Mouse (Mus musculus) CH12.LX (cell line): Measurements from ENCODE around the gene Usp6nl. TPM values are rescaled to one million over a fixed set of nuclear protein-coding genes. Genes with fewer than 3 reads are reported as not detected.

Source experiments
- DNase-seq: peaks from one replicate; pipeline ENCODE4 v3.0.0-alpha.2; 2013; ENCODE audit errors: extremely low read depth
- H3K27ac ChIP-seq: 2 replicates; pipeline ENCODE4 v1.5.1; 2012; ENCODE audit warnings: low read depth, mild to moderate bottlenecking, control low read depth, moderate library complexity; ENCODE audit not compliant: insufficient read depth
- H3K27me3 ChIP-seq: replicated peaks from 2 replicates; pipeline ENCODE3; 2012; ENCODE audit warnings: inconsistent platforms
- H3K36me3 ChIP-seq, 2 experiments: replicated peaks in 1 of 2; 2 replicates each; pipeline versions ENCODE3 to v1.6.1; 2012; ENCODE audit warnings: inconsistent platforms in 1 of 2, low read length in 1 of 2, mild to moderate bottlenecking in 1 of 2, mixed read lengths in 1 of 2, moderate library complexity in 1 of 2; ENCODE audit not compliant: control insufficient read depth in 1 of 2, insufficient read depth in 1 of 2
- H3K4me1 ChIP-seq, 2 experiments: 2 replicates each; pipeline ENCODE4 v1.6.1; 2012; ENCODE audit warnings: inconsistent platforms in 1 of 2, moderate library complexity in 1 of 2; ENCODE audit not compliant: insufficient read depth in 2 of 2, control insufficient read depth in 1 of 2
- H3K4me2 ChIP-seq: 2 replicates; pipeline ENCODE4 v1.6.1; 2012; ENCODE audit warnings: low read depth, mild to moderate bottlenecking, control low read depth; ENCODE audit not compliant: poor library complexity, insufficient read depth, severe bottlenecking
- H3K4me3 ChIP-seq, 3 experiments: fragments of 150-350 bp in 1 of 3; sonication (generic) in 1 of 3; replicated peaks in 1 of 3; 2 replicates each; pipeline versions ENCODE3 to v1.5.1; 2011 to 2012; ENCODE audit warnings: low read depth in 2 of 3, low read length in 2 of 3, mild to moderate bottlenecking in 2 of 3, moderate library complexity in 2 of 3, control low read depth in 1 of 3, improper control_type of control experiment in 1 of 3, inconsistent platforms in 1 of 3, mixed read lengths in 1 of 3; ENCODE audit not compliant: poor library complexity in 1 of 3
- H3K79me2 ChIP-seq: replicated peaks from 2 replicates; pipeline ENCODE4 v1.6.1; 2012; ENCODE audit warnings: mild to moderate bottlenecking, moderate library complexity; ENCODE audit not compliant: control insufficient read depth, poor library complexity, insufficient read depth, severe bottlenecking; ENCODE audit errors: extremely low read depth
- H3K9ac ChIP-seq: 2 replicates; pipeline ENCODE4 v1.6.1; 2012; ENCODE audit warnings: low read depth, mild to moderate bottlenecking, control low read depth, moderate library complexity; ENCODE audit not compliant: insufficient read depth
- H3K9me3 ChIP-seq: replicated peaks from 2 replicates; pipeline ENCODE3; 2012; ENCODE audit warnings: low read length, inconsistent platforms, mixed read lengths
- CHD2 ChIP-seq: IDR thresholded peaks from 2 replicates; pipeline ENCODE4 v1.6.1; 2011; ENCODE audit warnings: low read length, improper control_type of control experiment
- CTCF ChIP-seq, 2 experiments: IDR thresholded peaks in 1 of 2; conservative IDR thresholded peaks in 1 of 2; 2 replicates each; pipeline ENCODE4 v1.5.1; 2011 to 2012; ENCODE audit warnings: low read depth in 2 of 2, low read length in 2 of 2, improper control_type of control experiment in 1 of 2, inconsistent platforms in 1 of 2, mild to moderate bottlenecking in 1 of 2, moderate library complexity in 1 of 2
- E2F4 ChIP-seq: IDR thresholded peaks from 2 replicates; pipeline ENCODE4 v1.6.1; 2011; ENCODE audit warnings: low read depth, low read length, improper control_type of control experiment; ENCODE audit not compliant: insufficient replicate concordance
- EP300 ChIP-seq: IDR thresholded peaks from 2 replicates; pipeline ENCODE4 v1.6.1; 2011; ENCODE audit warnings: low read length, improper control_type of control experiment
- GABPA ChIP-seq: IDR thresholded peaks from 2 replicates; pipeline ENCODE4 v1.6.1; 2012; ENCODE audit warnings: low read depth, low read length, improper control_type of control experiment, inconsistent platforms; ENCODE audit not compliant: insufficient replicate concordance
- IRF4 ChIP-seq: IDR thresholded peaks from 2 replicates; pipeline ENCODE4 v1.6.1; 2014; ENCODE audit warnings: low read depth, mild to moderate bottlenecking, inconsistent platforms, low read length, improper control_type of control experiment
- JUN ChIP-seq: IDR thresholded peaks from 2 replicates; pipeline ENCODE4 v1.6.1; 2011; ENCODE audit warnings: low read depth, mild to moderate bottlenecking, low read length, improper control_type of control experiment, moderate library complexity; ENCODE audit not compliant: insufficient read depth
- MEF2A ChIP-seq: IDR thresholded peaks from 2 replicates; pipeline ENCODE4 v1.6.1; 2014; ENCODE audit warnings: low read depth, mild to moderate bottlenecking, inconsistent platforms, low read length, improper control_type of control experiment, borderline replicate concordance
- POLR2AphosphoS2 ChIP-seq: IDR thresholded peaks from 2 replicates; pipeline ENCODE4 v1.6.1; 2011; ENCODE audit warnings: low read depth, low read length, improper control_type of control experiment
- RAD21 ChIP-seq: IDR thresholded peaks from 2 replicates; pipeline ENCODE4 v1.6.1; 2011; ENCODE audit warnings: low read depth, mild to moderate bottlenecking, low read length, improper control_type of control experiment, moderate library complexity
- USF2 ChIP-seq: conservative IDR thresholded peaks from 2 replicates; pipeline ENCODE4 v1.6.1; 2011; ENCODE audit warnings: low read depth, low read length, improper control_type of control experiment
- ZNF384 ChIP-seq: IDR thresholded peaks from 2 replicates; pipeline ENCODE4 v1.6.1; 2012; ENCODE audit warnings: low read depth, low read length, improper control_type of control experiment, inconsistent platforms
- dilution Hi-C: fragments of 300-500 bp; cut with MboI; formaldehyde crosslinking; loops from 2 replicates; pipeline ENCODE4 v1.14.3; 2020; ENCODE audit warnings: low sequenced_read_pairs; ENCODE audit not compliant: extremely low pct_unique_long_range_greater_than_20kb, extremely low pct_ligation_motif_present
- in situ Hi-C: fragments of 300-500 bp; cut with MboI; formaldehyde crosslinking; loops from 3 replicates; pipeline ENCODE4 v1.14.3; 2019; ENCODE audit warnings: low sequenced_read_pairs, low pct_ligation_motif_present, low pct_unique_long_range_greater_than_20kb, mixed read lengths
- polyA plus RNA-seq: library from polyadenylated mRNA; unstranded; fragments of >175 nt; gene quantifications from 2 replicates; pipeline ENCODE4 v1.2.1, GENCODE M21; 2012; ENCODE audit warnings: low read depth; ENCODE audit not compliant: insufficient read length
- total RNA-seq, 2 experiments: library from RNA; depleted of rRNA; stranded (reverse); fragments of 300-350 nt in 1 of 2; fragments of >200 nt in 1 of 2; gene quantifications; 2 replicates each; pipeline ENCODE4 v1.2.3; 2012 to 2014

Gene Usp6nl
- total and polyA plus RNA-seq, 3 experiments: 4.1 to 12.1 (median 4.6) TPM

GRCm38 (mm10) chr2:6278813-6279530 lies 43.5 kb upstream of the Usp6nl start:
- Histone ChIP-seq H3K4me1 (peaks cover 0 to 23% of the 10 kb centered on the region in 2 experiments; a peak in 3 of 4 replicates), H3K79me2 (no peaks in the 10 kb centered on the region), H3K27ac (no peak overlapping the region), H3K4me3 (no peak overlapping the region), H3K9ac (no peak overlapping the region), H3K36me3 (no peaks in the 10 kb centered on the region), H3K4me2 (no peak overlapping the region), H3K27me3 (no peaks in the 10 kb centered on the region), H3K9me3 (no peaks in the 10 kb centered on the region)
- dilution Hi-C loops (no loop called here), in situ Hi-C loops (no loop called here)
- peak; percentile 45 for DNase-seq
- TF ChIP-seq JUN: no peak
- TF ChIP-seq EP300: peak; percentile 28; the same call in 1 of the 2 replicates
- no peak for TF ChIP-seq USF2
- TF ChIP-seq ZNF384: no peak

- TF ChIP-seq POLR2AphosphoS2 (no peak), USF2 (no peak), MEF2A (no peak), IRF4 (no peak), GABPA (no peak), E2F4 (no peak), CHD2 (no peak), RAD21 (no peak), CTCF (conservative IDR thresholded peaks at IDR 0.05 in 1 of 2, IDR thresholded peaks at IDR 0.05 in 1 of 2; ENCODE audit: low read depth in 2 of 2, low read length in 2 of 2) (no peak)
- no peaks in the 10 kb centered on the region for H3K27me3 ChIP-seq
- H3K4me3 ChIP-seq: no peak overlapping the region
- no peak overlapping the region for H3K9ac ChIP-seq
- dilution Hi-C loops: no loop called here
- H3K27ac ChIP-seq: no peak overlapping the region
- DNase-seq: no peak
- no peaks in the 10 kb centered on the region for H3K36me3 ChIP-seq
- in situ Hi-C loops: no loop called here
- H3K4me2 ChIP-seq: no peak overlapping the region
- no peaks in the 10 kb centered on the region for H3K9me3 ChIP-seq
- peaks cover 0 to 16% of the 10 kb centered on the region in 2 experiments; a peak in 3 of 4 replicates for H3K4me1 ChIP-seq
- H3K79me2 ChIP-seq: no peaks in the 10 kb centered on the region
Measured at GRCm38 (mm10) chr2:6279614-6280301, 42.7 kb upstream of the Usp6nl start.
